Mouse (Mus musculus) ovary, adult 2 months (tissue): ENCODE measurements around the gene Olfr1347. TPM values are rescaled to one million over a fixed set of nuclear protein-coding genes. Genes with fewer than 3 reads are reported as not detected.

Experiments used
- polyA plus RNA-seq: library from polyadenylated mRNA; depleted of rRNA; stranded (reverse); fragments of >200 nt; gene quantifications from 2 replicates; pipeline ENCODE4 v1.2.3, GENCODE M21; 2012; rRNA removed

Gene Olfr1347
- polyA plus RNA-seq: not detected in 2 replicates

DNA sequence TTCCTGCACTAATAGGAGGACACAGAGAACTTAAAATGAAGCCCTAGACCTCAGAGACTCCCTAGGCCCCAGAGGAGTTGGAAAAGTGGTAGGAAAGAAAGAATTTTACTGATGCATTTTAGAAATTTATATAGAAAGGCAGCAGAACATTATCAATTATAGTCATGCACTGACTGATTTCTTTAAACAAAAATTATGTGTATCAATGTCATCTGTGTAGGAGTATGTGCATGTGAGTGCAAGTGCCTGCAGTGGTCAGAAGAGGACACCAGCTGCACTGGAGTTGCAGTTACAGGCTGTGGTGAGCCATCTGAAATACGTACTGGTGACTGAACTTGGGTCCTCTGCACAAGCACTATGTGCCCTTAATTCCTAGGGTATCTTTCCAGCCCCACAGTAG, at the start of gene Olfr1347:
TSS of gene Olfr1347 (minus strand) at position 101 of the 400 bp plus-strand sequence.

DNA sequence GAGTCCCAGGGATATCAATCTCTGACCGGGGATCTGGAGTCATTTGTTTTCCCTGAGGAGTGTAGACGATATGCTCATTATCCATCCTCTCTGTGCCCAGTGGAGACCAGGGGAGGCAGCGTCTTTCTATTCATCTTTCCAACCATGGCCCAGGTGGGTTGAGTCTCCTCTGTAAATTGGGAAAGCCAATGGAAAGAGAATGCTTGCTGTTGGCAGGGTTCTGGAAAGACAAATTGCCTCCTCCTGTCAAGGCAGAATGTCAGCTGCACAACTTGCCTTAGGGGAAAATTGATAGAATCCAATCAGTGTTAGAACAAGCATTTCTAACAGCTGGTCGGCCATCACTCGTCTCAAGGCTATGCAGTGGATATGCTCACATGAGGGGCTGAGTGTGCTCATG, 23.3 kb upstream of the Olfr1347 start, which contains the start of gene Olfr1349:
TSS of gene Olfr1349 (minus strand) at position 101 of the 400 bp plus-strand sequence.

DNA sequence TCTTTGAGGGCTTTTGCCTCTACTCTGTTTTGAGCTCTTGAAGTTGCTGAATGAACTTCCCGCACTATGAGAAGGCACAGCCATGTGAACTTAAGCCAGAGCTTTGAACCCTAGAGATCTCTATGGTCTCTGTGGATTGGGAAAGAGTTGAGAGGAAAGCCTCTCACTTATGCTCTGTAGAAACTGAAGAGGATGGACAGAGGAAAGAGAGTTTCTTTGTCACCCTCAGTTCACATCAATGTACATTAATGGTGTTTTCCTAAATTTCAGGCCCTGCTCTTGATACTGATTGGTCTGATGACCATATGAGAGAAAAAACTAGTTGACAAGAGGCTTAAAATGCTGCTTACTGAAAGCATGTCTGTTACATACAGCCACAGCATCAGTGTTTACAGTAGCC, 9.1 kb upstream of the Olfr1347 start, which contains the start of gene Olfr1348:
TSS of gene Olfr1348 (minus strand) at position 101 of the 400 bp plus-strand sequence.

DNA sequence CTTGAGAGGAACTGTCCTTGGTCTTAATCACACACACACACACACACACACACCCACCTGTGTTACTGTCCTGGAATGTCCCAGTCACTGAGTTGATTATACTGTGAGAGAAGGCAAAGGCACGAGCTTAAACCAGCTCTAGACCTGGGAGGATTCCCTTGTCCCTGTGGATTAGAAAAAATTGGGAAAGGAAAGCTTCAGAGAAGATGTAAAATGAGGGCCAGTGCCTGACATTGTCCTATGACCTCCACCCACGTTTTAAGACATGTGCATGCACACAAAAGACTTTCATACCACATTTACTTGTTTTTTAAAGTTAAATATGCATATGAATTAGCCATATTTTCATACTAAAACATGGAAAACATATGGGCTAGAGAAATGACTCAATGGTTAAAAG, 12.7 kb downstream of the Olfr1347 start, which contains the start of gene Olfr5:
TSS of gene Olfr5 (minus strand) at position 101 of the 400 bp plus-strand sequence.

DNA sequence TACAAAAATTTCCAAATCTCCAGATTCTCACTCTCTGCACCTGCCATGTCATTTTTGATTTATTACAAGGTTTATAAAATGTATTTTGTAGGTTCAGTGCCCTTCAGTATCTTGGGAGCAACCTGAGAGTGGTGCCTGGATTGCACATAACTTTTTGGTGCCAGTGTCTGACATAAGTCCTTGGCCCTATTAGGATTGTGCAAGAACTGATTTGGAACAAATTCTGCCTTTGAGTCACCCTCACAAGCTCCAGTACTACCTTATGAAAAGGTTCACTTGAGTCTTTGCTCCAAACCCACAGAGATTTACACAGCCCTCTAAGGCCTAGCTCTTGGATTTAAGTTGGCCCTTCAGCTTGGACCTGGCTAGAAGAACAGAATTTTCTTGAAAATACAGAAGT, 32.6 kb downstream of the Olfr1347 start, which contains the start of gene Olfr1346:
TSS of gene Olfr1346 (plus strand) at position 151 of the 400 bp plus-strand sequence.

DNA sequence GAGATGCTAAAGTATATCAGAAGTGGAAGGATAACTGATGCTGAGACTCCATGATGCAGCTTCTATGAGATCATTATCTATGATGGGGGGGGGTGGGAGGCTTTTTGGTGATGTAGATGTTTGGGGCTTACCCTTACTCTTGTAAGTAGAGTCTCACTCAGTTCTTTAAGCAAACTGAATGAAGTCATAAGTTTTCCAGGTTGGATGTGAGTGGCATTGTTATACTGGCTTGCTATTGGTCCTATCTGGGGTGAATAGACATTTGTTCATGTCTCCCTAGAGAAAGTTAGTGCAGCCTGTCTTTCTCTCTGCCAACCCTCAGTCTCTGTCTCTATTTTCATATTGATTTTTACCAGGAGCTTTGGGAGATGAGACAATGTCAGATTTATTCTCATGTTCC, 43.7 kb downstream of the Olfr1347 start, which contains the start of gene Olfr1336:
TSS of gene Olfr1336 (plus strand) at position 301 of the 400 bp plus-strand sequence.

DNA sequence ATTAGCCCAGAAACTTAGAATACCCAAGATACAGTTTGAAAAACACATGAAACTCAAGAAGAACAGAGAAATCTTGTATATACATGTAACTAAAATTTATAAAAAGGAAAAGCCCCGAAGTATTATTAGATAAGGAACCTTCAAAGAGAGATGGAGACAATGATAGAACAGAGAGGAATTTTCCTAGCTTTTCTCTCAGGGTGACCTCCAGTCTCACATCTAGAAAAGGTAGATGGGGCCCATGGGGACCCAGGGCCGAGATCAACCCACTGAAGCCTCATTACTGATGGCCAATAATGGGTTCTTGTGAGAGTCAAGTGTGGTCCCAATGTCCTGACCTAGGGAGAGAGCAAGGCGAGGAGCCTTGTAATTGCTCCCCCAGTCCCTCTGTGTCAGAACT, 61.2 kb downstream of the Olfr1347 start, which contains the start of gene Olfr1344:
TSS of gene Olfr1344 (plus strand) at position 301 of the 400 bp plus-strand sequence.

Other genes with a start within 250 kb of the Olfr1347 start
- gene Epp13, start 247.0 kb downstream of the Olfr1347 start, polyA plus RNA-seq: 0.73 and 0.98 TPM in 2 replicates
- 0.72 and 1.4 TPM in 2 replicates for gene Zfp667, start 213.2 kb downstream of the Olfr1347 start, polyA plus RNA-seq
- gene Zfp583, start 168.5 kb downstream of the Olfr1347 start, polyA plus RNA-seq: 2.6 and 2.8 TPM in 2 replicates
- 0.09 and 0.16 TPM in 2 replicates for gene Gm3854, start 156.0 kb downstream of the Olfr1347 start, polyA plus RNA-seq
- 0.20 and 0.37 TPM in 2 replicates for gene Zfp78, start 136.5 kb downstream of the Olfr1347 start, polyA plus RNA-seq
- gene Zfp28, start 116.5 kb downstream of the Olfr1347 start, polyA plus RNA-seq: 3.0 and 3.1 TPM in 2 replicates
- not detected in 2 replicates for gene Smim17, start 101.0 kb downstream of the Olfr1347 start, polyA plus RNA-seq
- gene Gm20715, start 89.5 kb downstream of the Olfr1347 start, polyA plus RNA-seq: not detected in 2 replicates
- 0.26 TPM in 1 of 2 replicates, not detected in the other for gene Olfr1344, start 61.1 kb downstream of the Olfr1347 start, polyA plus RNA-seq
- not detected in 2 replicates for gene Olfr1336, start 43.6 kb downstream of the Olfr1347 start, polyA plus RNA-seq
- not detected in 2 replicates for gene Olfr1346, start 32.7 kb downstream of the Olfr1347 start, polyA plus RNA-seq
- gene Olfr5, start 12.8 kb downstream of the Olfr1347 start, polyA plus RNA-seq: 0.14 TPM in 1 of 2 replicates, not detected in the other
- gene Olfr1348, start 9.0 kb upstream of the Olfr1347 start, polyA plus RNA-seq: not detected in 2 replicates
- 0.22 and 0.25 TPM in 2 replicates for gene Olfr1349, start 23.2 kb upstream of the Olfr1347 start, polyA plus RNA-seq
- not detected in 2 replicates for gene Olfr1350, start 65.1 kb upstream of the Olfr1347 start, polyA plus RNA-seq
- gene Zim1, start 196.7 kb upstream of the Olfr1347 start, polyA plus RNA-seq: 0.09 TPM in 2 replicates
- gene Peg3, start 230.7 kb upstream of the Olfr1347 start, polyA plus RNA-seq: 2.6 and 3.6 TPM in 2 replicates
- 0.14 and 0.21 TPM in 2 replicates for gene Usp29, start 230.8 kb upstream of the Olfr1347 start, polyA plus RNA-seq